Mouse (Mus musculus) right cerebral cortex, adult 18-20 months (tissue): Measurements from ENCODE around the gene Rap1b.

Source experiments
- DNase-seq: peaks from one replicate; pipeline ENCODE4 v3.0.0; 2022; ENCODE audit warnings: mixed read lengths

The Rap1b gene

DNA sequence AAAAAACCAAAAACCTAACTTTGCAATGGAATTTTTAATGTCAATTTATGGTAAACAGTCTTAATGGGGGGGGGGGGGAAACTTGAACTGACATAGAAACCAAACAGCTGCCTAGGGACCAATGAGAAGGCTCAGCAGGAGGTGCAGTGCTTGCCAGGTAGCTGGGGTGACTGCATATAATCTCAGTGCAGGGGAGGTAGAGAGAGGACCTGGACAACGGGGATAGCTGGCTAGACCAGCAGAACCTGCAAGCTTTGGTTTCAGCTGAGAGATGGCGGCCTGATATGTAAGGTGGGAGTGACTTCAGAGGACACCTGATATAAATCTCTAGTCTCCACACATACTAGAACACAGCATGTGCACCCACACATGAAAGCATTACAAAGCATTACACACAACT, 33.3 kb downstream of the Rap1b start:
- no peak for DNase-seq

DNA sequence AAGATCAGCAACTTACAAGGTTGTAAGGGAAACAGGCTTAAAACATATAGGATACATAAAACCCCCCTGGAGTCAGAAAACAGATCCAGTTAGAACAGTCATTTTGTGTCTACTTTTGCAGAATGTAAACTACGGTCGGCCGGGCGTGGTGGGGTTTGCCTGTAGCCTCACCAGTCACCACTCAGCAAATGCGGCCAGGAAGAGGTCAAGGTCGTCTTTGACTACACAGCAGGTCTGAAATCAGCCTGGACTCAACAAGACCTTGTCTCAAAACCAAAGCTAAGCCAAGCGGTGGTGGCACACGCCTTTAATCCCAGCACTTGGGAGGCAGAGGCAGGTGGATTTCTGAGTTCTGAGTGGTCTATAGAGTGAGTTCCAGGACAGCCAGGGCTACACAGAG, 34.3 kb downstream of the Rap1b start:
- no peak for DNase-seq

DNA sequence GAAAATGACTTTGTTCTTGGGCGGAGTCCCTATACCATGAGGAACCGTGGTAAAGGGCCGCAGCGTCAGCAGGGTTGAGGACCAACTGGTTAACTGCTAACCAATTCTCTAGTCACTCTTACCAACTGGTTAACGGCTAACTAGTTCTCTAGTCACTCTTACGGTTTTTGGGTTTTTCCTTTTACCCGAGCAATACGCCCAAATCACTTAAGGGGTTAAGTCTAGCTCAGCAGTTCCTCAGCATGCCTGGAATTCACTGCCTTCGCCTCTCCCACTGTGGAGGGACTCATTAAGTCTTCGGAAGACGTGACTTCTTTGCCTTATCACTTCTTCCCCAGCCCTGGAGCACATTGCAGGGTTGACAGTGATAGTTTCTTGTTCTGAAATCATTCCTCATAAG, 35.3 kb downstream of the Rap1b start:
- no peak for DNase-seq

DNA sequence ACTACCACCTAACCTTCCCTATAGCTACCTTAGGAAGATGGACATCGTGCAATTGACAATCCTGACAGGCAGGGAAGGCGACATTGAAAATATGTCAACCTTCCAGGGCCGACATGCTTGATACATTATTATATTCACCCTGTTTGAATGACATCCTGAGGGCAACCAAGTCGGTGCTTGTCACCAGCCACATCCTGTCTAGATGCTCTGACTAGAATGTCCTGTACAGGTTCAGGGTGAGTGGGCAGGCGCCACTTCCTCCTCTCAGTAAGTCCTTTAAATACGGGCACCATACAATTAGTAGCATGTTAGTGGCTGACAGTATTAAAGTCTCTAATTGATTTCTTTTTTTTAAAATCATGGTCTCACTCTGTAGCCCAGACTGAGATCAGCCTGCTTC, 37.8 kb downstream of the Rap1b start:
- DNase-seq, result no peak

DNA sequence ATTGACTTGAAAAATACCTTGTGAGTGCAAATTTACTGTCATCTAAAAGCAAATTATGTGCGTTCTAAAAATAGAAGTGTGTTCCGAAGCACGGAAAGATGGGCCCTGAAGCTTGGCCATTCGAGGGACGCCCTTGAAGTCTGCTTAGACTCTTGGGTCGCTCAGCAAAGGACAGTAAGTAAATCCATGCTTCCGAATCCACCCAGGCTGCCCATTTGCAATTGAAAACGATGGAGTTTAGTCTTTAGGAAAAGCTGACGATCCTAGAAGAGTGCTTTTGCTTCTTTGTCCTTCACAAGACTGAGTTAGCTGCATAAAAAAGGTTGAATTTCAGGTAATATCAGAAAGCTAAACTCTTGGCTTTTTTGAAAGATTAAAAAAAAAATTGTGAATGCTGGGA, 39.9 kb downstream of the Rap1b start:
- DNase-seq, result no peak

DNA sequence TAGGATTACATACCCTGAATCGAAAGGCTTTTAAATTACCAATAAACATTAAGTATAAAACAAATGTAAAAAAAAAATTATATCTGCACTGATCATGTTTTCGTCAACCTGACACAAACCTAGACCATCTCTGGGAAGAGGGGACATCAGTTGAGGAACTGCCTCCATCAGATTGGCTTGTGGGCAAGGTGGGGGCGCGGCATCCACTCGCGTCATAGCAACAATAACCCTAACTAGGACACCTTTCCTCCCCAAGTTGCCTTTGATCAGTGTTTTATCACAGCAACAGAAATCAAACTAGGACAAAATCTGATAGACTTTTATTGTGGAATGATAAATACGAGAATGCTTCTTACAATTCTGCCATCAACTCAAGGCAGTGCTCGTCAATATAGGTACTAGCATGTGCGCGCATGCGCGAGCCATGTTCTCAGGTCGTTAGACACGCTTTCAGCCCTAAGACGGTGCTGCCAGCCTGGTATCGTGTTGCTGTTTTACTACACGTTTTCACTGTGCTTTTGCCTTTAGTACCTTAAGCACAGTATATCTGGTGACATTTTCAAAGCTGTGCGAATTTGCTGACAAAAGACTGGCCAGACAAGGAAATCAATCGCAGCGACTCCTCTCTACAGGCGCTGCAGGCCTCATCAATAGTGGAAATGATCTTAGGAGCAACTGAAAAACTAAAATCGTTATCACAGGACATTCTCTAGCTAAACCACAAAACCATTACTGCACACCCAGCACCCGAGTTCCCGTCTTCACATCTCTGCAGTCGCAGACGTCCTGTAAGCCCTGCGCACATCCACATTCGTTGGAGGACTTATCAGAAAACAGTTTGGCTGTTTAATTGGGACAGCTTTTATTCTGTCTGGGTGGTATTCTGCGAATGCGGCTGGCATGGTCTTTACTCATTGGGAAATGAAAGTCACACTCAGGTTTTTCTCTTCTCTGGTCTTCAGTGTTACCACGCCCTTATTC, 41.7 kb downstream of the Rap1b start:
- no peak for DNase-seq

DNA sequence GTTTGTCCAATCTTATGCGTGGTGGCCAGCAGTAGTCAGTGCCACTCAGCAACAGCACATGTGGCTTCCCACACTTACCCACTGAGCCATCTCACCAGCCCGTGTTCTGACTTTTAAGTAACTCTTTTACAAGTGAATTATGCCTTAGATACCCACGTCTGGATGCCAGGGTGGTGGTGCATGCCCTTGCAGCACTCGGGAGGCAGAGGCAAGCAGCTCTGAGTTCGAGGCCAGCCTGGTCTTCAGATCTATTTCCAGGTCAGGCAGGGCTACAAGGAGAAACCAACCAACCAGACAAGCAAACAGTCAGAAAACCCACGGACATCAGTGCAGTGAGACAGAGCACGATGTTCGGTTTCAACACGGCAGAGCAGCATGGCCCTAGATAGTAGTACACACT, 43.9 kb downstream of the Rap1b start:
- DNase-seq, result no peak

DNA sequence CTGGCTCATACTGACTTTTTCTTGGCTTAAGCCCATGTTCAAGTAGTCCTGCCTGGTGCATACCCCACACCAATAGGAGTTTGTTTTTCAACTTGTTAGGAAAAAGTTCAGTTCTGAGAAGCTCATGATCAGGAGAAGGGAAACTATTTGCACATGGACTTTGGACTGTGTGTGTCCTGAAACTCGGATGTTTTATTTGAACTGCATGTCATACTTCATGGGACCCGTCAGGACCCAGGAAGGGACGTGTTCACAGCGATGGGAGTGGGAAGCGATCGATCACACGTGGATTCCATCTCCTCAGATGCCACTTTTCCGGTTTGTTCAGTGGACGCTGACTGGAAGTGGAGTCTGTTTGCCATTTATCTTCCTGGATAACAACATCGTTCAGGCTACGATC, 46.0 kb downstream of the Rap1b start:
- DNase-seq, result no peak

DNA sequence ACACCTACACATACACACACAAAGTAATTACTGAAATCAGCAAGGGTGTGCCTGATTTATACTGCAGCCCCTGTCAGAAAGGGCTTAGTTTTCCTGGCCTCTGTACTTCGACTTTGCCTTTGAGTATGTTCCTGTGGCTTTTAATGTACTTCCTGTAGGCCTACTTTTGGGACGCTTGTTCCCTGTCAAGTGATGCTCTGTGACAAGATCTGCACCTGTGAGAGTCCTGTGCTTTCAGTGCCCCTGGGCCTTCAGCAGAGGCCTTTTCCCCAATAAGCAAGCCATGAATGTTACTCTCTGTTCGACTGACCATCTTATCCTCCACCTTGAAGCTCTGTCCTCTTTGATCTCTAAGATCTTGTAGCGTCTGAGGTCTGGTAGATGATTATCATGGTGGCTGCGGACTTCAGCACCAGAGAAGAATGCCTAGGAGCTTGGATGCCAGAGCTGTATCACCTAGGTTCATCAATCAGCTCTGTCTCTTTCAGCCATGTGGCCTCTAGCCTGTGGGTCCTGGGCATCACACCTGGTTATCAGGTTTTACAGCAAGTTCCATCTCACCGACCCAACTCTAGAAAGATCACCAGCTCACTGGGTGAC, 47.3 kb downstream of the Rap1b start:
- DNase-seq, result no peak

DNA sequence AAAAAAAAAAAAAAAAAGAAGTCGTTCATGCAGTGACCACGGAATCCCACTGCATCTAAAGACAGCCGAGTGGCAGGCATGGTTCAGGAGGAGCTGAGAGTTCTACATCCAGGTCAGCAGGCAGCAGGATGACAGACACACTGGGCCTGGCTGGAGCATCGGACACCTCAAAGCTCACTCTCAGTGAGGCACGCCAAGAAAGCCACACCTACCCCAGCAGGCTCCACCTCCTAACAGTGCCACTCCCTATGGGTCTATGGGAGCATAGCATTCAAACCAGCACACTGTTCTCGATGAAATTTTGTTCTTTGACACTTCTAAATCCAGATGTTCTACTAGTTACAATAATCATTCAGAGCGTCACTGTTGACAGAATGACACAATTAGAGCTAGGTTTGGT, 48.2 kb downstream of the Rap1b start:
- DNase-seq, result no peak

DNA sequence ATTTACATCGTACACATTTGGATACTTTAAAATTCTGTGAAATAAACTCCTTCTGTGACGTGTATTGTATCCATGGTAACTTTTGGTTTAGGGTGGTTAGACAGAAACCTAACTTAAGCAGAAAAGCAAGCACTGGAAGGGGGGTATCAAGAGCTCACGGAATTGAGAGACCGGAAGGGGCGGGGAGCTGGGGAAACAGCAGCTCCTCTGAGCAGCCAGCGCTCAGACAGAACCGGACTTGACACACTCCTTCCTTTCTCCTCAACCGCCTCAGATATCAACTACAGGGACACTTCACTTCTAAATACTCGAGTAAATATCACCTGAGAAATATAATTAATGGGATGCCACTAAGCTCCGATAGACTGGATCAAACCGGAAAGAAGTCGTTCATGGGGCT, 48.7 kb downstream of the Rap1b start:
- no peak for DNase-seq

DNA sequence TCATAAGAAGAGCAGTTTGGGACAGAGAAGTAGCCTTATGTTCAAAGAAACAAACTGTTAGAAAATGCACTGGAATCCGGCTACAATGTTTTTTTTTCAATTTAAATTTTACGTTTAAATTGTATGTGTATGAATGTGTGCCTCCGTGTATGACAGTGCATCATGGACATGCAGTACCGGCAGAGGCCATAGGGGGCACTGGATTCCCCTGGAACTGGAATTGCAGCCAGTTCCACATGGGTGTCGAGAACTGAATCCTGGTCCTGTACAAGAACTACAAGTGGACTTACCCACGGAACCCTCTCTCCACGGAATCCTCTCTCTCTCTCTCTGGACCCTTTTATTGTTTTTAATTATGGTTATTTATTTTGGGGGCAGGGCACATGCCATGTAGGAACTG, 49.7 kb downstream of the Rap1b start:
- no peak for DNase-seq

DNA sequence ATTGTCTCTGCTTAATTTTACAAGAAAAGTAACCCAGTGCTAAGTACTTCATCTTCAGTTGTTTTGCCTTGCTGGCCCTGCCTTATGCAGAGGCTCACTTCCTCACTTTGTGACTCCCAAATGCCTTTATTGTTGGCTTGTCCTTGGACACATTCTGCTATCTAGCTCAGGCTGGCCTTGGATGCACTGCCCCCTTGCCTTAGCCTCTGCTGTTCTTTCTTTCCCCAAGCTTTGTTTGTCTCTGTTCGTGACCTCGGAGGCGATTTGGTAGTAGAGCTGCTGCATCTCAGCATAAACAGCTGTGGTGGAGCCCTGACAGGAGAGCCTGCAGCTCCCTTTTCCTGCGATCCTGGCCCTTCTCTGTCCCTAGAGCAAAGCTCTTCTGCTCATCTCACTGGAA, 50.6 kb downstream of the Rap1b start:
- DNase-seq, result no peak

DNA sequence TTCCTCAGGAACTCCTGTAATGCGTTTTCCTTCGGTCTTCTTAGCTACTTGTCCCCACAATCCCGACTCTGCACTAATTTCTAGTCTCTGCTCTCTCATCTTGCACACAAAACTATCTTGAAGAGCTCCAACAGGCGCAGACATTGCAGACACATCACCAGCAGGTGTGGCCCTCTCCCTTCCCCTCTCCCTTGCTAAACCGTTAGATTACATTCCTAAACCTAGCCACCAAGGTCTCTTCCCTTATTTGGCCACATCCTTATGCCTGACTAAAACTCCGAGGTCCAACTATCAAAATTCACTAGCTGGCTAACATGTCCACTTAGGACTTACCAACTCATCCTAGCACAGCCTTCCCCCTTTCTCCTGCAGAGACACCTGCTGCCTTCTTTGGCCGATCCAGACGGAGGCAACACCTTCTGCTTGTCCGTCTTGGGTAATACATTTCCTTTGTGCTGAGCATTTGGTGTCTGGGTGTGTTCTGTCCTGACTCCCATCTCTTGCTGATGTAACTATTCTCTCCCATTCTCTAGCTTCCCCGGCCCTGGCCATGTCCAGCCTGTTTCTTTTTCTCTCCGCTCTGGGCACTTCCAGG, 52.3 kb downstream of the Rap1b start:
- DNase-seq, result no peak

DNA sequence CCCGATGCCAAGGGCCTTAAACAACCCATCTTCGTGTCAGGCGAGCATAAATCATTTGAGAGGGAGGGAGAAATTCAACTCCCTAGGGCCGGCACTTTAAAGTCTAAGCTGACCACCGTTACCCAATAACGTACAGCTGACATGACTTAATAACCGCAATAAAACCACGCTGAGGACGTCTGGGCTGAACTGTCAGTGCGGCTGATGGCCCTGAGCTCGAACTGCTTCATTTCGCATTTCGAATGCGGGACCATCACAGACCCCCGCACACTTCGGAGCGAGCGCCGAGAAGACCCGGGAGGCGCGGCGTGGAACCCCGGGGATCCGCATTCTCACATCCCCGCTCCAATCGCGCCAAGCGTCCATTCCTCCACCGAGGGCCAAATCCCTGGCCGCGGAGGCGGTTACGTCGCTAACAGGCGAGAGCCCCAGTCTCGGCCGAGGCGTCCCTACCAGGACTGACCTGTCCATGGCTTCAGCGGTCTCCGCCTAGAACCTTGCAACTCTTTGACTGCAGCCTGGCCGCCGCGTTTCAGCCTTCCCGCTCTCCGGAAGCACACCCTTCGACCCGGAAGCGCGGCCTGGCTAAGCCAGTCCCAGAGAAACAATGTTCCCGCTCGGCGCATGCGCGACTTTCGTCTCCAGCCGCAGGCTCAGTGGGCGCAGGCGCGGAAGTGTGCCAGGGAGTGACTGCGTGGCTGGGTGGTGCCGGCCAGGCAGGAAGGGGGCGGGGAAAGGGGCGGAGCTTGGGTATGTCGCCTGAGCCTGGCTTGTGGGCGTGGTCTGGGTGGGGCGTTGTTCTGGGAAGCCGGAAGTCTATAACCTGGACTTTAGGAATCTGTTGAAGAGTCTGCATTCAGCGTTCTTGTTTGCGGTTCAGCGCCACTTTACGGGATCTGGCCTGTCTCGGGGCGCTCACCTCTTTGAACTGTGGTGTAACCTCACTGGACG, 53.4 kb downstream of the Rap1b start, which contains the start of gene Nup107:
Gene Nup107 (minus strand): TSS at position 565 of the 951 bp plus-strand sequence.
- peak; percentile 100 for DNase-seq

DNA sequence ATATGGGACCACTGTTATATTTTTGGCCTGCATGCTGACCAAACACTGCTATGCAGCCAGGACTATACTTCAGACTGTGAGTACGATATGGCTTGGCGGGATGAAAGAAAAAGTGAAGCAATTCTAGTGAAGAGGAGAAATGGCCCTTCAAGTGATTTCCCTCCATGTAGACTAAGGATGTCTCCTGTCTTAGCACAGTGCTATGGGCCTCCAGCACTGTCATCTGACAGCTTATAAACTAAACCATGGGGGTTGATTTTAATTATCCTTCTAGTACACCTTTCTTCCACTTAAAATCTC, 54.7 kb downstream of the Rap1b start:
- no peak for DNase-seq

DNA sequence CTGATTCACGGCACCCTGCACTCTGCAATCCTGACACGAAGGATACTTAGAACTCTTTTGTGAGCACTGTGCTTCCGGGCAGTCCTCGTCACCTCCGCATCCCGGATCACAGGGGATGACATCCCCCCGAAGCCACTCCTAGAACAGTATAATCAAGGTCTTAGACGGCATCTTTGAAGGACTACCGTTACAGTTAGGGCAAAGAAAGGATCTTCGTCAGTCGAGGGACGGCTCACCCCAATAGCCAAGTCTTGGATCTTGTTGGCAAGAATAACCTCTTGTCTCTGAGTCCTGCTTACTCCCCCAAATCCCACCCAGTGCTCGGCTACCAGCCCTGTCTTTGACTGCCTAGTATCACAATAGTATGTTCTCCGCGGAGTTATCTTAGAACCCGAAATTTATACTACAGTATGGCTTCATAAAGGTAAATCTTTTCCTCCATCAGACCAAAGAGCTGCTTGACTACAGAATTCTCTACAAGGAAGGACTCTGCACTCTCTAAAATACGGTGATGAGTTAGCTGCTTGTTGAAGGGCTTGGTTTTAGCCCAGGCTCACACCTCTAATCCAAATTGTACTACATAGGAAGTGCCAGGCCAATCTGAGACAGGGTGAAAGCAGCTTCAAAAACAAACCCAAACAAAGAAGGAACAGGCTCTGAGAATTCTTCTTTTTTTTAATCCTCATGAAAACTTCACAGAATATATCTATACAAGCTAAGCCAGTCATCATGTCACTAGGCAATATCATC, 55.2 kb downstream of the Rap1b start:
- no peak for DNase-seq

DNA sequence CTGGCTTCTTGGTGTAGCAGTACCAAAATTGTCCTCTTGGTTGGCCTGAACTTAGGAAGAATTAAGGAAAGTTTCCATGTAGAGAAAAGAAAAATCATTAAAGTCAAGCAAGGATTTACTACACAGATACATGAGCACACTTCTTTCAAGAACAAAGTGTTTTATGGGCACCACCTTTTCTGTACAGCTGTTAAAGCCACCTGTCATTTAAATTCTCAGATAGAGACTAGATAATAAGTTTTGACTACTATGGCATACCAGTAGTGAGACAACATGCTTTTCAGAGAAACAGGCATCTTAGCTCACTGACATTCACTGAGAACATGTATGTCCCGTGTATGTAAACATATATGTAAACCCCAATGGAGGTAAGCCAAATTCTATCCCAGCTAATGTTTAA, 55.8 kb downstream of the Rap1b start:
- DNase-seq, result no peak

DNA sequence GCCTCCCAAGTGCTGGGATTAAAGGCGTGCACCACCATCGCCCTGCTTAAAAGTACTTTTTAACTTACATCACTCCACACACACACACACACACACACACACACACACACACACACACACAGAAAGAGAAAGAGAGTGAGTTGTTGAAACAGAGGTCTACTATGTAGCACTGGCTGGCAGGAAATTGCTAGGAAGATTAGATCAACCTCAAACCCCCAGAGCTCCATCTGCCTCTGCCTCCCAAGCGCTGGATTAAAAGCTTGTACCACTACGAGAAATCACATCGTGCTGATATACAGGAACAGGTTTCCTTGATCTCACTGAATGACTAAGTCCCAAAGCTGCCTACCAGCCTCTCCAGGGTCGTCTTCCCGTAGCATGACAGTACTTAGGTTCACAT, 61.2 kb downstream of the Rap1b start:
- no peak for DNase-seq

DNA sequence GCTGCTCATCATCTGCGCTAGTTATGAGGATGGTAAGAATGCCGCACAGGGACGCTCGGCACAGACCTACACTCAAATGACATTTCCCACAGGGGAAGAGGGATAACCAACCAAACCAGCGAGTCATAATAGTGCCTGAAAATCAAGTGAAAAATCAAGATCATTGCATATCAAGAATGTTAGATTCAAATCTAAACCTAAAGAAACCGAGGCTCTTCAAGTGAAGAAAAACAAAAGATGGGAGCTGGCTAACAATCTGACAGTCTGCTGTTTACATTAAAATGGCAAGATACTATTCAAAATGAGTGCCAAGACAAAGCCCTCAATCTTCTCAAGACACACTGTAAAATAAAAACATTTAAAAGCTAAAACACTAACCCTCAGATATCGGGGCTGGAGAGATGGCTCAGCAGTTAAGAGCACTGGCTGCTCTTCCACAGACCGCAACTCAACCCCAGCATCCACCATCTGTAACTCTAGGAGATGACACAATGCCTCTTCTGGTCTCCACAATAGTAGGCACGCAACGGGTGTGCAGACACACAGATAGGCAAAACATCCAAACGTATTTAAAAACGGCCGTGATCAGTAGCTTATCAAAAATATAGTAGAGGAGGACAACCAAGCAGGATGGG, 61.9 kb downstream of the Rap1b start:
- DNase-seq, result no peak

DNA sequence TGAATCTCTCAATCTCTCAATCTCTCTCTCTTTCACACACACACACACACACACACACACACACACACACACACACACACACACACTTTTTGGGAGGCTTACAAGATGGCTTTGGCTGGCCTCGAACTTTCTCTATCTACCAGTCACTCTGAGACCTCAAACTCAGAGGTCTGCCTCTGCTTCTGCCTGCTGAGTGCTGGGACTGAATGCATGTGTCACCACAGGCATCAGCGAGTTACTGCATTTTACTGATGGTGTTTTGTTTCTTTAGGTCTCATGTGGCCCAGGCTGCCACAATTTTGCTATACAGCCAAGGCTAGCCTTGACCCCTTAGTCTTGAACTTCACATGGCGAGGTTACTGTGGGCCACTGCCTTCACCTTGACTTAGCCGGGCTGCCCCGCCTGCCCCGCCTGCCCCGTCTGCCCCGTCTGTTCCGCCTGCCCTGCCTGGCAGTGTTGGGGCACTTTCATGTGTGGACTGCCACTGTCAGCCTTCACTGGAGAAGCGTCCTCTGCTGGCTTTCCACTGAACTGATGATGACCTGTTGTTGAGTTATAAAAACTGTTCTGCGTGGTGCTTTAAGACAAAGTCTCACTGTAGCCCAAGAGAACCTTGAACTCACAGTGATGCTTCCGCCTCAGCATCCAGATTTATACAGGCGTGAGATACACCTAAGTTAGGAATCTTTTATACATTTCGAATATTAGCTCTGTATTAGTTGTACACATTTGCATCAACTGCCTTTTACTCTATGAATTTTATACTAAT, 63.2 kb downstream of the Rap1b start:
- no peak for DNase-seq
